Mouse (Mus musculus): ENCODE data around the gene Dnah8. TPM values are rescaled to one million over a fixed set of nuclear protein-coding genes. Genes with fewer than 3 reads are reported as not detected.

The Dnah8 gene
- polyA plus RNA-seq, 1 experiment from 2014 or later: 0.43 TPM

- ATAC-seq (replicated peaks; ENCODE audit: low FRiP score, low read depth) (no peak), DNase-seq (ENCODE audit: low spot score) (no peak)
- WGBS: 82% methylated on average over 16 of the region's 16 CpGs
- Histone ChIP-seq H3K4me2 (ENCODE audit: low read length) (no peak overlapping the region), H3K36me3 (ENCODE audit: insufficient read depth, low read length) (no peaks in the 10 kb centered on the region), H3K27ac (no peak overlapping the region), H3K4me3 (replicated peaks; ENCODE audit: low read depth, low read length) (no peak overlapping the region), H3K9me3 (replicated peaks; ENCODE audit: low read length) (no peaks in the 10 kb centered on the region), H3K9ac (ENCODE audit: low read depth, low read length) (no peak overlapping the region), H3K4me1 (replicated peaks; ENCODE audit: insufficient read depth, low read length) (no peaks in the 10 kb centered on the region), H3K27me3 (ENCODE audit: insufficient read depth, low read length) (peaks cover 4% of the 10 kb centered on the region; the same call in 1 of the 2 replicates)
- TF ChIP-seq CTCF (IDR thresholded peaks at IDR 0.05; ENCODE audit: low read depth): no peak
Measured at GRCm38 (mm10) chr17:30809926-30810660, 185.9 kb downstream of the Dnah8 start.

GRCm38 (mm10) chr17:30818543-30818942 lies 194.4 kb downstream of the Dnah8 start:
- no peak for ATAC-seq (replicated peaks; ENCODE audit: low FRiP score, low read depth)
- Histone ChIP-seq H3K9me3 (replicated peaks; ENCODE audit: low read length) (no peaks in the 10 kb centered on the region), H3K27me3 (ENCODE audit: insufficient read depth, low read length) (no peaks in the 10 kb centered on the region), H3K4me2 (ENCODE audit: low read length) (no peak overlapping the region), H3K4me3 (replicated peaks; ENCODE audit: low read depth, low read length) (no peak overlapping the region), H3K36me3 (ENCODE audit: insufficient read depth, low read length) (no peaks in the 10 kb centered on the region), H3K9ac (ENCODE audit: low read depth, low read length) (no peak overlapping the region), H3K27ac (no peak overlapping the region), H3K4me1 (replicated peaks; ENCODE audit: insufficient read depth, low read length) (no peaks in the 10 kb centered on the region)
- peak; percentile 44 for TF ChIP-seq CTCF (IDR thresholded peaks at IDR 0.05; ENCODE audit: low read depth)
- no peak for DNase-seq (ENCODE audit: low spot score)
- WGBS: 95% methylated on average over 5 of the region's 5 CpGs

- ATAC-seq (replicated peaks; ENCODE audit: low FRiP score, low read depth) (no peak), DNase-seq (ENCODE audit: low spot score) (no peak)
- no peaks in the 10 kb centered on the region for H3K4me1 ChIP-seq (replicated peaks; ENCODE audit: insufficient read depth, low read length)
- 95% methylated on average over 8 of the region's 8 CpGs for WGBS
- H3K4me2 ChIP-seq (ENCODE audit: low read length): no peak overlapping the region
- no peaks in the 10 kb centered on the region for H3K27me3 ChIP-seq (ENCODE audit: insufficient read depth, low read length)
- no peaks in the 10 kb centered on the region for H3K36me3 ChIP-seq (ENCODE audit: insufficient read depth, low read length)
- TF ChIP-seq CTCF (IDR thresholded peaks at IDR 0.05; ENCODE audit: low read depth): no peak
- H3K27ac ChIP-seq: no peak overlapping the region
- H3K4me3 ChIP-seq (replicated peaks; ENCODE audit: low read depth, low read length): no peak overlapping the region
- no peaks in the 10 kb centered on the region for H3K9me3 ChIP-seq (replicated peaks; ENCODE audit: low read length)
- no peak overlapping the region for H3K9ac ChIP-seq (ENCODE audit: low read depth, low read length)
Measured at GRCm38 (mm10) chr17:30819134-30819533, 195.0 kb downstream of the Dnah8 start.

GRCm38 (mm10) chr17:30821115-30821514 lies 197.0 kb downstream of the Dnah8 start:
- TF ChIP-seq CTCF (IDR thresholded peaks at IDR 0.05; ENCODE audit: low read depth): no peak
- ATAC-seq (replicated peaks; ENCODE audit: low FRiP score, low read depth): no peak
- DNase-seq (ENCODE audit: low spot score): no peak
- Histone ChIP-seq H3K36me3 (ENCODE audit: insufficient read depth, low read length) (no peaks in the 10 kb centered on the region), H3K27ac (no peak overlapping the region), H3K4me3 (replicated peaks; ENCODE audit: low read depth, low read length) (no peak overlapping the region), H3K9me3 (replicated peaks; ENCODE audit: low read length) (no peaks in the 10 kb centered on the region), H3K4me1 (replicated peaks; ENCODE audit: insufficient read depth, low read length) (no peaks in the 10 kb centered on the region), H3K9ac (ENCODE audit: low read depth, low read length) (no peak overlapping the region), H3K4me2 (ENCODE audit: low read length) (no peak overlapping the region), H3K27me3 (ENCODE audit: insufficient read depth, low read length) (no peaks in the 10 kb centered on the region)
- WGBS: 66% methylated on average over 6 of the region's 6 CpGs

- no peak overlapping the region for H3K4me2 ChIP-seq (ENCODE audit: low read length)
- no peak for TF ChIP-seq CTCF (IDR thresholded peaks at IDR 0.05; ENCODE audit: low read depth)
- no peaks in the 10 kb centered on the region for H3K36me3 ChIP-seq (ENCODE audit: insufficient read depth, low read length)
- 87% methylated on average over 7 of the region's 7 CpGs for WGBS
- no peak overlapping the region for H3K9ac ChIP-seq (ENCODE audit: low read depth, low read length)
- H3K27me3 ChIP-seq (ENCODE audit: insufficient read depth, low read length): no peaks in the 10 kb centered on the region
- DNase-seq (ENCODE audit: low spot score): no peak
- H3K4me3 ChIP-seq (replicated peaks; ENCODE audit: low read depth, low read length): no peak overlapping the region
- H3K27ac ChIP-seq: no peak overlapping the region
- ATAC-seq (replicated peaks; ENCODE audit: low FRiP score, low read depth): no peak
- H3K4me1 ChIP-seq (replicated peaks; ENCODE audit: insufficient read depth, low read length): no peaks in the 10 kb centered on the region
- H3K9me3 ChIP-seq (replicated peaks; ENCODE audit: low read length): no peaks in the 10 kb centered on the region
Measured at GRCm38 (mm10) chr17:30824473-30824872, 200.3 kb downstream of the Dnah8 start.

- 62% methylated on average over 11 of the region's 11 CpGs for WGBS
- no peaks in the 10 kb centered on the region for H3K27me3 ChIP-seq (ENCODE audit: insufficient read depth, low read length)
- H3K4me3 ChIP-seq (replicated peaks; ENCODE audit: low read depth, low read length): no peak overlapping the region
- H3K9me3 ChIP-seq (replicated peaks; ENCODE audit: low read length): no peaks in the 10 kb centered on the region
- no peak for TF ChIP-seq CTCF (IDR thresholded peaks at IDR 0.05; ENCODE audit: low read depth)
- no peak overlapping the region for H3K9ac ChIP-seq (ENCODE audit: low read depth, low read length)
- no peak overlapping the region for H3K27ac ChIP-seq
- no peaks in the 10 kb centered on the region for H3K4me1 ChIP-seq (replicated peaks; ENCODE audit: insufficient read depth, low read length)
- no peak for DNase-seq (ENCODE audit: low spot score)
- H3K4me2 ChIP-seq (ENCODE audit: low read length): no peak overlapping the region
- no peaks in the 10 kb centered on the region for H3K36me3 ChIP-seq (ENCODE audit: insufficient read depth, low read length)
- ATAC-seq (replicated peaks; ENCODE audit: low FRiP score, low read depth): no peak
Measured at GRCm38 (mm10) chr17:30825731-30826304, 201.7 kb downstream of the Dnah8 start.
